Mouse (Mus musculus): ENCODE data around the gene Gm49776. TPM values are rescaled to one million over a fixed set of nuclear protein-coding genes. Genes with fewer than 3 reads are reported as not detected.
"Not testable (repeated sequence)": the region's sequence is repeated elsewhere in the genome, so short reads cannot be mapped to it uniquely, and the experiment has no call there.

Gm49776 gene
- polyA plus RNA-seq, 1 experiment from 2014 or later = 5.4 TPM

DNA sequence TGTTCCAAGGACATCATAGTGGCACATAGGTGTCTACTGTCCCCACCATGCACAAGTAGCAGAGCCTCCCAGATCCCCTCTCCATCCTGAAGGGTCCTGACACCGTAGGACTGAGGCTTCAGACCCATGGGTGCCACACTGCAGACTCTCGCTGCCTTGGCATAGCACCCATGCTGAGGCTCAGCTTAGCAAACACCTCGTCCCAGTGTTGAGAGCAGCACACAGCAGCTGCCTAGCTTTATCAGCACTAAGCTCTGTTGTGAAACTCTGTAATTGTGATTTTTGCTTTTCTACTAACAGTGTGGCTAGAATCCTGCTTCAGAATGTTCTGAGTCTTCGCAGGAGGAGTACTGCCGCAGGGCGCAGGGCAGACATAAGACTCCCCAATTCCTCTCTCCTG, 60.2 kb downstream of the Gm49776 start:
- H3K9ac ChIP-seq (replicated peaks) = no peak overlapping the region
- no peak for ATAC-seq (ENCODE audit: low FRiP score)
- peak overlapping the region; percentile 70 for H3K27ac ChIP-seq (replicated peaks)
- WGBS = 69% methylated on average over 6 of the region's 6 CpGs
- H3K9me3 ChIP-seq (replicated peaks) = no peaks in the 10 kb centered on the region
- H3K4me1 ChIP-seq = peaks cover 79% of the 10 kb centered on the region
- no peaks in the 10 kb centered on the region for H3K27me3 ChIP-seq (replicated peaks)
- no peak overlapping the region for H3K4me3 ChIP-seq (replicated peaks)
- no peak overlapping the region for H3K4me2 ChIP-seq
- H3K36me3 ChIP-seq = no peaks in the 10 kb centered on the region

GRCm38 (mm10) chr16:18195561-18195960, 62.6 kb downstream of the Gm49776 start:
- H3K9ac ChIP-seq (replicated peaks); H3K4me3 ChIP-seq (replicated peaks); ATAC-seq (ENCODE audit: low FRiP score); H3K27ac ChIP-seq (replicated peaks); H3K4me2 ChIP-seq; H3K9me3 ChIP-seq (replicated peaks); H3K36me3 ChIP-seq; H3K27me3 ChIP-seq (replicated peaks): not testable (repeated sequence)
- H3K4me1 ChIP-seq = peaks cover 64% of the 10 kb centered on the region
- WGBS = 18% methylated on average over 3 of the region's 3 CpGs

MicroRNAs within 50 kb of the gene (microRNA counts, 519-probe panel; counts per million panel counts)
- 1,767 counts per million, percentile 29 among the panel's probes with 10 or more counts for microRNA mmu-miR-1306

Small RNA genes within 50 kb of the gene (microRNA-seq; reads per million reads assigned to microRNA genes)
- gene Gm24572 = not detected
- gene Mir1306 = 103 reads per million, percentile 53 among the genes with 10 or more reads in this experiment

Other genes with a start within 250 kb of the Gm49776 start
- 148 and 162 TPM in 2 replicates for gene Dgcr6, start 205.5 kb downstream of the Gm49776 start, polyA plus RNA-seq (2015; fragmentation: Nextera tagmentation; extraction: Ambion mirVana)
- 4.0 and 6.4 TPM in 2 replicates for gene Prodh, start 168.1 kb downstream of the Gm49776 start, polyA plus RNA-seq (2015; fragmentation: Nextera tagmentation; extraction: Ambion mirVana)
- gene Rtn4r, start 130.7 kb downstream of the Gm49776 start, polyA plus RNA-seq (2015; fragmentation: Nextera tagmentation; extraction: Ambion mirVana) = 26.5 and 28.7 TPM in 2 replicates
- gene Ccdc188, start 40.4 kb downstream of the Gm49776 start, polyA plus RNA-seq (2015; fragmentation: Nextera tagmentation; extraction: Ambion mirVana) = not detected in 2 replicates
- gene Zdhhc8, start 23.2 kb downstream of the Gm49776 start, polyA plus RNA-seq (2015; fragmentation: Nextera tagmentation; extraction: Ambion mirVana) = 16.9 and 19.2 TPM in 2 replicates
- 96.4 and 97.1 TPM in 2 replicates for gene Trmt2a, start 9.6 kb downstream of the Gm49776 start, polyA plus RNA-seq (2015; fragmentation: Nextera tagmentation; extraction: Ambion mirVana)
- 364 and 412 TPM in 2 replicates for gene Ranbp1, start 9.6 kb downstream of the Gm49776 start, polyA plus RNA-seq (2015; fragmentation: Nextera tagmentation; extraction: Ambion mirVana)
- 28.0 and 30.0 TPM in 2 replicates for gene Dgcr8, start 30.9 kb upstream of the Gm49776 start, polyA plus RNA-seq (2015; fragmentation: Nextera tagmentation; extraction: Ambion mirVana)
- gene Tango2, start 89.8 kb upstream of the Gm49776 start, polyA plus RNA-seq (2015; fragmentation: Nextera tagmentation; extraction: Ambion mirVana) = 98.7 and 115 TPM in 2 replicates
- gene Arvcf, start 89.9 kb upstream of the Gm49776 start, polyA plus RNA-seq (2015; fragmentation: Nextera tagmentation; extraction: Ambion mirVana) = 71.2 and 72.5 TPM in 2 replicates
- 28.3 and 30.9 TPM in 2 replicates for gene Txnrd2, start 168.1 kb upstream of the Gm49776 start, polyA plus RNA-seq (2015; fragmentation: Nextera tagmentation; extraction: Ambion mirVana)
- 117 and 128 TPM in 2 replicates for gene Comt, start 168.5 kb upstream of the Gm49776 start, polyA plus RNA-seq (2015; fragmentation: Nextera tagmentation; extraction: Ambion mirVana)
- 16.1 and 18.8 TPM in 2 replicates for gene Gnb1l, start 240.4 kb upstream of the Gm49776 start, polyA plus RNA-seq (2015; fragmentation: Nextera tagmentation; extraction: Ambion mirVana)
- 3.1 and 4.9 TPM in 2 replicates for gene Rtl10, start 240.6 kb upstream of the Gm49776 start, polyA plus RNA-seq (2015; fragmentation: Nextera tagmentation; extraction: Ambion mirVana)

All from neural tube, embryonic 15.5 days (tissue).